Comparison of ENCODE assay signal across 8 mouse cellular contexts in the genomic region with DNA sequence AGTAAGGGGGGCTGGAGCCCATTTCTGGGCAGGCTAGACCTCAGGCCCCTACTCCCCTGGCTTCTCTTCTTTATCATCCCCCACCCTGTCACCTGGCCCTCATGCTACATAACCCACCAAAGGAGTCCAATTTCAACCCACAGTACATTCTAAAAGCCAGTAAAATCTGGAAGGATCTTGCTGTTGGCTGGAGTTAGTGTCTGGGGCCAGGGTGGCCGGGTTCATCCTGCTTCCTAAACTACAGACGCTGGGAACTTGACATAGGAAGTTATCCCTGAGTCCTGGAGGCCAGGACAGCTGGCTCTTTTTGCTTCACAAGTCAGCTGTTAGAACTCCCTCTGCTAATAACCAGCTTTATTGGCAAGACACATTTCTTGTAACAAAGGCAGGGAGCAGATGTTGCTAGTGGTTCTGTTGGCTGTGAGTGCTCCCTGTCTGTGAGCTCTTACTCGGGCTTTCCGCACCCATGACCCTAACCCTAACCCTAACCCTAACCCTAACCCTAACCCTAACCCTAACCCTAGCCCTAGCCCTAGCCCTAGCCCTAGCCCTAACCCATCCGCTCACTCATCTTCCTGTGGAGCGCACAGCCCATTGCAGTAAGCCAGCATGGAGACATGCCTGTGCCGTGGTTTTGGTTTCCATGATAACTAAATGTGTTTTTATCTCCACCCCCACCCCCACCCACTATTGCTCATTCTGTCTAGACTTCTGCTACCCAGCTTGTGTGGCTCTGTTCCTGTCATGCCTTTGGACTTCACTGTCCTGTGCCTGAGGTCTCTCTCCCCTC.
DNase-seq lines count a peak whose midpoint lies in the region; ATAC-seq and TF ChIP-seq lines count a peak whose summit lies in the region.

No protein-coding gene starts in this region.

- H3K9me3 ChIP-seq in midbrain, embryonic 11.5 days (ENCODE audit: control insufficient read depth, low read length): no peaks in the 10 kb centered on the region
- no peaks in the 10 kb centered on the region for H3K9me3 ChIP-seq in midbrain, embryonic 15.5 days
- no peaks in the 10 kb centered on the region for H3K9me3 ChIP-seq in kidney, embryonic 16.5 days (ENCODE audit: low read length)
- no peaks in the 10 kb centered on the region for H3K9me3 ChIP-seq in midbrain, postnatal 0 days (ENCODE audit: low read length)

- no peaks in the 10 kb centered on the region for H3K27me3 ChIP-seq in midbrain, embryonic 11.5 days (ENCODE audit: control insufficient read depth, insufficient read depth, low read length)
- no peaks in the 10 kb centered on the region for H3K27me3 ChIP-seq in midbrain, embryonic 15.5 days (replicated peaks)
- H3K27me3 ChIP-seq in kidney, embryonic 16.5 days (ENCODE audit: insufficient read depth, low read length): no peaks in the 10 kb centered on the region
- no peaks in the 10 kb centered on the region for H3K27me3 ChIP-seq in midbrain, postnatal 0 days (ENCODE audit: insufficient read depth, low read length)

- no peak for ATAC-seq in midbrain, embryonic 11.5 days (ENCODE audit: low FRiP score)
- ATAC-seq in midbrain, embryonic 15.5 days (replicated peaks): no peak
- peak; percentile 13; the same call in 1 of the 2 replicates for ATAC-seq in granulocyte monocyte progenitor cell, adult 5-6 weeks (replicated peaks; ENCODE audit: poor library complexity, severe bottlenecking)
- peak; percentile 66 for ATAC-seq in kidney, embryonic 16.5 days (ENCODE audit: low FRiP score, low TSS enrichment)
- no peak for ATAC-seq in midbrain, postnatal 0 days (ENCODE audit: low FRiP score)
- ATAC-seq in erythroblast, adult 5-6 weeks (replicated peaks; ENCODE audit: low FRiP score, poor library complexity, severe bottlenecking): no peak

- H3K4me3 ChIP-seq in midbrain, embryonic 11.5 days (ENCODE audit: low read depth, low read length): no peak overlapping the region
- H3K4me3 ChIP-seq in midbrain, embryonic 15.5 days: no peak overlapping the region
- no peak overlapping the region for H3K4me3 ChIP-seq in kidney, embryonic 16.5 days (ENCODE audit: low read length)
- H3K4me3 ChIP-seq in midbrain, postnatal 0 days (ENCODE audit: low read depth, low read length): no peak overlapping the region

- H3K27ac ChIP-seq in midbrain, embryonic 11.5 days (ENCODE audit: low read depth, low read length): no peak overlapping the region
- H3K27ac ChIP-seq in midbrain, embryonic 15.5 days: no peak overlapping the region
- H3K27ac ChIP-seq in kidney, embryonic 16.5 days (ENCODE audit: low read length): peak overlapping the region; percentile 86
- H3K27ac ChIP-seq in midbrain, postnatal 0 days (ENCODE audit: low read depth, low read length): no peak overlapping the region

- H3K9ac ChIP-seq in midbrain, embryonic 11.5 days (ENCODE audit: low read length): no peak overlapping the region
- no peak overlapping the region for H3K9ac ChIP-seq in midbrain, embryonic 15.5 days
- H3K9ac ChIP-seq in kidney, embryonic 16.5 days (replicated peaks; ENCODE audit: low read length): no peak overlapping the region
- H3K9ac ChIP-seq in midbrain, postnatal 0 days (replicated peaks; ENCODE audit: low read length, poor library complexity, severe bottlenecking): no peak overlapping the region

- DNase-seq in midbrain, embryonic 11.5 days (ENCODE audit: low spot score, missing footprints): peak; percentile 83
- peak; percentile 32 for DNase-seq in midbrain, postnatal 0 days (ENCODE audit: low spot score)
- no peak for DNase-seq in cerebellum, adult 11-12 months
- no peak for DNase-seq in frontal cortex, postnatal 10 days (ENCODE audit: low spot score in 2 of 2)

- no peak for TF ChIP-seq CTCF in midbrain, postnatal 0 days (IDR thresholded peaks at IDR 0.05)

- 74% methylated on average over 7 of the region's 7 CpGs for WGBS in midbrain, embryonic 11.5 days
- 82% methylated on average over 7 of the region's 7 CpGs for WGBS in midbrain, embryonic 15.5 days
- 49% methylated on average over 7 of the region's 7 CpGs for WGBS in kidney, embryonic 16.5 days
- WGBS in midbrain, postnatal 0 days: 78% methylated on average over 7 of the region's 7 CpGs

- no peak overlapping the region for H3K4me2 ChIP-seq in midbrain, embryonic 11.5 days
- no peak overlapping the region for H3K4me2 ChIP-seq in midbrain, embryonic 15.5 days
- no peak overlapping the region for H3K4me2 ChIP-seq in kidney, embryonic 16.5 days (replicated peaks; ENCODE audit: low read depth, low read length)
- no peak overlapping the region for H3K4me2 ChIP-seq in midbrain, postnatal 0 days (ENCODE audit: low read depth, low read length, poor library complexity, severe bottlenecking)

- H3K36me3 ChIP-seq in midbrain, embryonic 11.5 days (ENCODE audit: control insufficient read depth, insufficient read depth, low read length): no peaks in the 10 kb centered on the region
- no peaks in the 10 kb centered on the region for H3K36me3 ChIP-seq in midbrain, embryonic 15.5 days (replicated peaks)
- no peaks in the 10 kb centered on the region for H3K36me3 ChIP-seq in kidney, embryonic 16.5 days (ENCODE audit: insufficient read depth, low read length)
- no peaks in the 10 kb centered on the region for H3K36me3 ChIP-seq in midbrain, postnatal 0 days (ENCODE audit: insufficient read depth, low read length)

- no peaks in the 10 kb centered on the region for H3K4me1 ChIP-seq in midbrain, embryonic 11.5 days (ENCODE audit: control insufficient read depth, insufficient read depth, low read length)
- no peaks in the 10 kb centered on the region for H3K4me1 ChIP-seq in midbrain, embryonic 15.5 days
- peaks cover 35% of the 10 kb centered on the region for H3K4me1 ChIP-seq in kidney, embryonic 16.5 days (ENCODE audit: insufficient read depth, low read length)
- H3K4me1 ChIP-seq in midbrain, postnatal 0 days (ENCODE audit: insufficient read depth, low read length): no peaks in the 10 kb centered on the region; the same call in 1 of the 2 replicates

Comparison
In these comparisons a context has a peak if more than half of its experiments do, and no peak if none do; other contexts are left out.
1. ATAC-seq: peak in granulocyte monocyte progenitor cell, adult 5-6 weeks (single experiment) and kidney, embryonic 16.5 days (single experiment); none in midbrain, embryonic 11.5 days (single experiment), midbrain, embryonic 15.5 days (single experiment), midbrain, postnatal 0 days (single experiment) and erythroblast, adult 5-6 weeks (single experiment).
2. DNase-seq: peak in midbrain, embryonic 11.5 days (single experiment) and midbrain, postnatal 0 days (single experiment); none in cerebellum, adult 11-12 months (single experiment) and frontal cortex, postnatal 10 days (0 of 2).